Mouse (Mus musculus) olfactory bulb, adult 2 months (tissue): Measurements from ENCODE around the gene Cdc14a.

Experiments used
- CTCF ChIP-seq: fragments of 200-500 bp; IDR thresholded peaks from 2 replicates; pipeline ENCODE4 v1.5.1; 2012; ENCODE audit warnings: low read depth, mild to moderate bottlenecking, low read length, moderate library complexity; ENCODE audit not compliant: insufficient read depth
- POLR2A ChIP-seq: fragments of 200-500 bp; IDR thresholded peaks from 2 replicates; pipeline ENCODE4 v1.6.1; 2012; ENCODE audit warnings: mild to moderate bottlenecking, low read depth, low read length, moderate library complexity; ENCODE audit not compliant: insufficient read depth

- no peak for TF ChIP-seq CTCF
- no peak for TF ChIP-seq POLR2A
Measured at GRCm38 (mm10) chr3:116263061-116263460, 160.8 kb downstream of the Cdc14a start.
